Mouse (Mus musculus): Measurements from ENCODE around the gene Ccdc137. TPM values are rescaled to one million over a fixed set of nuclear protein-coding genes. Genes with fewer than 3 reads are reported as not detected.
A peak's percentile ranks its signal among the peaks of the same experiment; 100 is the strongest.

Ccdc137 gene
- total and polyA plus RNA-seq, 2 experiments from 2014 or later, result 17.0 to 18.2 TPM

GRCm38 (mm10) chr11:120465521-120465920 lies 7.6 kb downstream of the Ccdc137 start:
- no peaks in the 10 kb centered on the region for H3K9me3 ChIP-seq (ENCODE audit: low read length)
- H3K4me2 ChIP-seq (ENCODE audit: low read depth, low read length, poor library complexity, severe bottlenecking), result no peak overlapping the region
- H3K27ac ChIP-seq (ENCODE audit: low read depth, low read length), result no peak overlapping the region
- peaks cover 33% of the 10 kb centered on the region for H3K36me3 ChIP-seq (ENCODE audit: insufficient read depth, low read length)
- 96% methylated on average over 4 of the region's 4 CpGs for WGBS
- TF ChIP-seq CTCF (IDR thresholded peaks at IDR 0.05), result no peak
- H3K4me1 ChIP-seq (ENCODE audit: insufficient read depth, low read length), result peaks cover 15% of the 10 kb centered on the region; the same call in 1 of the 2 replicates
- H3K4me3 ChIP-seq (ENCODE audit: low read depth, low read length), result no peak overlapping the region
- no peak for DNase-seq (ENCODE audit: low spot score)
- H3K27me3 ChIP-seq (ENCODE audit: insufficient read depth, low read length), result no peaks in the 10 kb centered on the region
- 0 out of 2 replicates have a peak overlapping the region, but pooled peaks have one; percentile 37 for H3K9ac ChIP-seq (replicated peaks; ENCODE audit: low read length, poor library complexity, severe bottlenecking)
- no peak for ATAC-seq (ENCODE audit: low FRiP score)

- peak; percentile 100 for DNase-seq (ENCODE audit: low spot score)
- H3K4me3 ChIP-seq (ENCODE audit: low read depth, low read length), result peak within 1 kb of the TSS; percentile 94
- H3K9ac ChIP-seq (replicated peaks; ENCODE audit: low read length, poor library complexity, severe bottlenecking), result peak within 1 kb of the TSS; percentile 96
- H3K4me1 ChIP-seq (ENCODE audit: insufficient read depth, low read length), result peaks cover 15% of the 10 kb centered on the region; the same call in 1 of the 2 replicates
- peak; percentile 13; the same call in 1 of the 2 replicates for TF ChIP-seq CTCF (IDR thresholded peaks at IDR 0.05)
- H3K9me3 ChIP-seq (ENCODE audit: low read length), result no peaks in the 10 kb centered on the region
- under 1% methylated on average over 51 of the region's 54 CpGs for WGBS
- no peaks in the 10 kb centered on the region for H3K27me3 ChIP-seq (ENCODE audit: insufficient read depth, low read length)
- peak within 1 kb of the TSS; percentile 92 for H3K4me2 ChIP-seq (ENCODE audit: low read depth, low read length, poor library complexity, severe bottlenecking)
- peaks cover 38% of the 10 kb centered on the region for H3K36me3 ChIP-seq (ENCODE audit: insufficient read depth, low read length)
- peak; percentile 100 for ATAC-seq (ENCODE audit: low FRiP score)
- peak within 1 kb of the TSS; percentile 80 for H3K27ac ChIP-seq (ENCODE audit: low read depth, low read length)
These were observed 9.3 kb downstream of the Ccdc137 start, which contains the start of gene Arl16 for GRCm38 (mm10) chr11:120467051-120467735. Gene Arl16 (minus strand): TSS chr11:120467607.

- Histone ChIP-seq H3K27ac (ENCODE audit: low read depth, low read length) (peak overlapping the region; percentile 67), H3K27me3 (ENCODE audit: insufficient read depth, low read length) (no peaks in the 10 kb centered on the region), H3K4me2 (ENCODE audit: low read depth, low read length, poor library complexity, severe bottlenecking) (peak overlapping the region; percentile 92), H3K9me3 (ENCODE audit: low read length) (no peaks in the 10 kb centered on the region), H3K36me3 (ENCODE audit: insufficient read depth, low read length) (peaks cover 38% of the 10 kb centered on the region), H3K4me3 (ENCODE audit: low read depth, low read length) (peak overlapping the region; percentile 94), H3K4me1 (ENCODE audit: insufficient read depth, low read length) (peaks cover 15% of the 10 kb centered on the region; the same call in 1 of the 2 replicates), H3K9ac (replicated peaks; ENCODE audit: low read length, poor library complexity, severe bottlenecking) (peak overlapping the region; percentile 96)
- TF ChIP-seq CTCF (IDR thresholded peaks at IDR 0.05), result no peak
- no peak for ATAC-seq (ENCODE audit: low FRiP score)
- DNase-seq (ENCODE audit: low spot score), result no peak
- under 1% methylated on average over 30 of the region's 33 CpGs for WGBS
These were observed 9.8 kb downstream of the Ccdc137 start for GRCm38 (mm10) chr11:120467736-120468092.

- no peak for TF ChIP-seq CTCF (IDR thresholded peaks at IDR 0.05)
- no peak for ATAC-seq (ENCODE audit: low FRiP score)
- H3K27me3 ChIP-seq (ENCODE audit: insufficient read depth, low read length), result no peaks in the 10 kb centered on the region
- H3K4me1 ChIP-seq (ENCODE audit: insufficient read depth, low read length), result peaks cover 6% of the 10 kb centered on the region; the same call in 1 of the 2 replicates
- no peak overlapping the region for H3K27ac ChIP-seq (ENCODE audit: low read depth, low read length)
- H3K4me3 ChIP-seq (ENCODE audit: low read depth, low read length), result no peak overlapping the region
- H3K36me3 ChIP-seq (ENCODE audit: insufficient read depth, low read length), result peaks cover 59% of the 10 kb centered on the region
- no peaks in the 10 kb centered on the region for H3K9me3 ChIP-seq (ENCODE audit: low read length)
- WGBS, result 94% methylated on average over 6 of the region's 6 CpGs
- no peak overlapping the region for H3K9ac ChIP-seq (replicated peaks; ENCODE audit: low read length, poor library complexity, severe bottlenecking)
- no peak for DNase-seq (ENCODE audit: low spot score)
- no peak overlapping the region for H3K4me2 ChIP-seq (ENCODE audit: low read depth, low read length, poor library complexity, severe bottlenecking)
These were observed 14.1 kb downstream of the Ccdc137 start for GRCm38 (mm10) chr11:120472052-120472451.

- peaks cover 56% of the 10 kb centered on the region for H3K36me3 ChIP-seq (ENCODE audit: insufficient read depth, low read length)
- 91% methylated on average over 7 of the region's 7 CpGs for WGBS
- peak overlapping the region; percentile 74 for H3K27ac ChIP-seq (ENCODE audit: low read depth, low read length)
- no peaks in the 10 kb centered on the region for H3K27me3 ChIP-seq (ENCODE audit: insufficient read depth, low read length)
- no peaks in the 10 kb centered on the region for H3K9me3 ChIP-seq (ENCODE audit: low read length)
- no peak overlapping the region for H3K4me2 ChIP-seq (ENCODE audit: low read depth, low read length, poor library complexity, severe bottlenecking)
- H3K4me1 ChIP-seq (ENCODE audit: insufficient read depth, low read length), result peaks cover 3% of the 10 kb centered on the region; the same call in 1 of the 2 replicates
- no peak overlapping the region for H3K9ac ChIP-seq (replicated peaks; ENCODE audit: low read length, poor library complexity, severe bottlenecking)
- no peak for TF ChIP-seq CTCF (IDR thresholded peaks at IDR 0.05)
- H3K4me3 ChIP-seq (ENCODE audit: low read depth, low read length), result no peak overlapping the region
- DNase-seq (ENCODE audit: low spot score), result no peak
- ATAC-seq (ENCODE audit: low FRiP score), result no peak
These were observed 25.6 kb downstream of the Ccdc137 start for GRCm38 (mm10) chr11:120483448-120483934.
